Mouse (Mus musculus) heart, embryonic 12.5 days (tissue): ENCODE measurements around the gene Creb5. TPM values are rescaled to one million over a fixed set of nuclear protein-coding genes. Genes with fewer than 3 reads are reported as not detected.

Source experiments
- ATAC-seq: fragments of 200-750 bp; cut with Nextera tagmentation; 2 replicates; pipeline ENCODE4 v1.8.0; 2017; ENCODE audit warnings: moderate TSS enrichment, moderate library complexity; ENCODE audit not compliant: insufficient number of reproducible peaks, low FRiP score
- H3K27ac ChIP-seq: fragments of 300-500 bp; sonication (generic); 2 replicates; pipeline ENCODE4 v1.5.1; 2016; ENCODE audit warnings: mild to moderate bottlenecking, moderate library complexity; ENCODE audit not compliant: poor library complexity, severe bottlenecking
- H3K27me3 ChIP-seq: fragments of 300-500 bp; sonication (generic); replicated peaks from 2 replicates; pipeline ENCODE4 v1.6.1; 2016; ENCODE audit warnings: mild to moderate bottlenecking, moderate library complexity
- H3K36me3 ChIP-seq: fragments of 300-500 bp; sonication (generic); 2 replicates; pipeline ENCODE4 v1.6.1; 2016; ENCODE audit warnings: mild to moderate bottlenecking, moderate library complexity
- H3K4me1 ChIP-seq: fragments of 300-500 bp; sonication (generic); replicated peaks from 2 replicates; pipeline ENCODE4 v1.6.1; 2016; ENCODE audit warnings: mild to moderate bottlenecking
- H3K4me2 ChIP-seq: fragments of 300-500 bp; sonication (generic); 2 replicates; pipeline ENCODE4 v1.6.1; 2016; ENCODE audit warnings: mild to moderate bottlenecking, moderate library complexity
- H3K4me3 ChIP-seq: fragments of 300-500 bp; sonication (generic); 2 replicates; pipeline ENCODE4 v1.5.1; 2016; ENCODE audit warnings: mild to moderate bottlenecking
- H3K9ac ChIP-seq: fragments of 300-500 bp; sonication (generic); 2 replicates; pipeline ENCODE4 v1.6.1; 2016; ENCODE audit warnings: mild to moderate bottlenecking, moderate library complexity
- H3K9me3 ChIP-seq: fragments of 300-500 bp; sonication (generic); replicated peaks from 2 replicates; pipeline ENCODE4 v1.6.1; 2016; ENCODE audit warnings: mild to moderate bottlenecking, moderate library complexity
- WGBS: fragments of 180-500 bp; shearing (Covaris S2); methylation state at CpG from one replicate; pipeline ENCODE4 v1.1.7; 2016; 5-methylcytosine and 5-hydroxymethylcytosine counted together
- polyA plus RNA-seq: library from polyadenylated mRNA; unstranded; fragments of >200 nt; fragmentation: Nextera tagmentation; extraction: Ambion mirVana; gene quantifications from 2 replicates; pipeline ENCODE4 v1.2.1, GENCODE M21; 2016

The Creb5 gene
- polyA plus RNA-seq, 1 experiment from 2014 or later = 34.9 TPM

DNA sequence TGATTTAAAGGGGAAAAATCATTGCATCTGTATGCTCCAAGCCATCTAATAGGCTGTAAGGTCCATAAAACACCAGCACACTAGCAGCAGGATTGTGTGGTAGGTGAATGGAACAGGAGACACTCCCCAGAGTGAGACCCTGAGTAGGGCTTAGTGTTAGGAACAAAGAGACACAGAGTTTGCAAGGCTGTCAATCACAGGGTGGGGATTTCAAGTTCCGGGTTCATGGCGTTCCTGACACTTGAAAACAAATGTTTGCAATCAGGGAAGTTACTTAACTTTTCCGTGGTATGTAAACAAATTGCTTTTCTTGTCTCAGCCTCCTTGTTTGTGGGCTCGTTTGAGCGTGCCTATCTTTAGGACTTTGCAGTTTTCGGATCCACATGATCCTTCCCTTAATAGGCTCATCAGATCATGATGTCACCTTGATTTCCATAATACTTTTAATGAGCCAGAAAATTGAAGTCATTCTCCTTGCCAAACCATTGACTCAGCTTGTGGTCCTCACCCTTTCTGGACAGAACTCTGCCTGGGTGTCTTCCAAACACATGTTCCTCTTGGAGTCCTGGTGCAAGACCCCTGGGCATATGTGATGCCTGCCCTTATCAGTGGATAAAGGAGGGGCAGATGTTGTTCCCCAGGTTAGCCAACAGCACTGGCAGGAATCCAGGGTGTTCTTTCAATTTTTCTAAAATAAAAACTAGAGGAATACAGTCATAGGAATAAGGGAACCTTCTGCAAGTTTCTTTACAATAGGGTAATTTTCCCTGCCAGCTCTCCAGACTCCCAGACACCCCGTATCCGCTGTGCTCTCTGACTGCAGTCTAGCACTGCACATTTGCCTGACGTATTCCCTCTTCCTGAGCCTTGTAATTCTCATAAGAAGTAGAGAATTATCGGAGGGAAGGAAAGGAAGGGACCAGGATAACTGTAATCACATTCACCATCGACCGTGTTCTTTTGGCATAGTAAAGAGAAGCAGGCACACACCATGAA lies 175.0 kb downstream of the Creb5 start:
- no peaks in the 10 kb centered on the region for H3K9me3 ChIP-seq
- no peaks in the 10 kb centered on the region for H3K27me3 ChIP-seq
- 0 out of 2 replicates have a peak, but pooled peaks cover 3% of the 10 kb centered on the region for H3K4me1 ChIP-seq
- no peak overlapping the region for H3K27ac ChIP-seq
- WGBS = 62% methylated on average over 12 of the region's 12 CpGs
- no peak overlapping the region for H3K9ac ChIP-seq
- H3K4me3 ChIP-seq = no peak overlapping the region
- no peak for ATAC-seq
- H3K36me3 ChIP-seq = no peaks in the 10 kb centered on the region
- no peak overlapping the region for H3K4me2 ChIP-seq

DNA sequence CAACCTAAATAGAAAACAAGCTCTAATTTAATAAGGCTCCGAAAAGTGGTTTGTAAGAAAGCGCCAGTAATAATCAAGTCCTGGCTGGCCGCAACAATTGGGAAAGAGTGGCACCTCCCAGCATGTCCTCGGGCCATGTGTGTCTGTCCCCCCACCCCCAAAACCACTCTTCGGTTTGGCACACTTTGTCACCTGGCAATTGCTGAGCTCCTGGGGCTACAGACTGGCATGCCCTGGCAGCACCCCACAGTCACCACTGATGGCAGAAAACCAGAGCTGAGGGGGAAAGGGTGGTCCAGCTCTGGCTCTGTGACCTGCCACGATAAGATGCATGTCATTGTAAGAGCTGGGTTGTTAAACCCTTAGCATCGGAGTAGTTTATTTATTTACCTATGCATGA lies 175.7 kb downstream of the Creb5 start:
- Histone ChIP-seq H3K4me3 (no peak overlapping the region), H3K4me1 (0 out of 2 replicates have a peak, but pooled peaks cover 3% of the 10 kb centered on the region), H3K9ac (no peak overlapping the region), H3K27me3 (no peaks in the 10 kb centered on the region), H3K4me2 (no peak overlapping the region), H3K9me3 (no peaks in the 10 kb centered on the region), H3K36me3 (no peaks in the 10 kb centered on the region), H3K27ac (no peak overlapping the region)
- 76% methylated on average over 7 of the region's 7 CpGs for WGBS
- no peak for ATAC-seq

DNA sequence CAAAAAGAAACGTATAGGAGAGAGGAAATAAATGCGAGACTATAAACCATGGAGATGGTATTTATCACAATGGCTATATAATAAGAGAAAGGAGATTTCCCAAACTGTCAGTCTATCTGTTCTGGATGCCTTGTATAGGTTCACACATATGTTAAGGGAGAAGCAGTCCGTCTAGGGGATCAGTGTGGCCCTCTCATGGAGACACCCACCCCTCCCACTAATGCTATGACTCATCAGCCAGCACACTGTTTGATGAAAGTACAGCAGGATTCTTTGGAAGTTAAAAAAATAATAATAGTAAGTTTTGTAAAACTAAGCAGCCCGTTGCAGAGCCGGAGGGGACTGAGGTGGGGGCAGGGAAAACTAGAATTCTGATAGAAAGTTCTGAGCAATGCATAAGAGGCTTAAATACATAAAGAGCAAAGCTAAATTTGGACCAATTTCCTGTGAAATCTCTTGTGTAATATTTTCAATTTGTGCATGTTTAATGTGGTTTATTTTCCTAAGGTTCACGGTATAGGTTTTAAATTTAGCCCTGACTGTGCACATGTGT lies 176.3 kb downstream of the Creb5 start:
- WGBS = 64% methylated on average over 6 of the region's 6 CpGs
- Histone ChIP-seq H3K27ac (no peak overlapping the region), H3K4me1 (0 out of 2 replicates have a peak, but pooled peaks cover 3% of the 10 kb centered on the region), H3K9me3 (no peaks in the 10 kb centered on the region), H3K4me3 (no peak overlapping the region), H3K36me3 (no peaks in the 10 kb centered on the region), H3K9ac (no peak overlapping the region), H3K27me3 (no peaks in the 10 kb centered on the region), H3K4me2 (no peak overlapping the region)
- no peak for ATAC-seq

DNA sequence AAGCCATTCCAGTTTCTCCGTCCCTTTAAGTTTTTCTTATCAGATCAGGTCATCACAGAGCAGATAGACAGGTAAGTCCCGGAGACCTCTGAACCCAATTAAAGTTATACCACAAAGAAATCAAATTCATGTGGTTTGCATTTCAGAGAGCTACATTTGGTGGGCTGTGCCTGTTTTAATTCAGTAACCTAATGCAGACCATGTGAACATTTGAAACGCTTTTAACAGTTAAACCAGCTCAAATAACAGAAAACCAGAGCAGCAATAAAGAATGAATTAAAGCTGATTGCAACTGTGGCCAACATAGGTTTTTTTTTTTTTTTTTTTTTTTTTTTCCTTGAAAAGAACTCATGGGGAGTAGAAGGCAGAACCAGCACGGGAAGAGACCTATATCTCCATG lies 182.1 kb downstream of the Creb5 start:
- H3K4me1 ChIP-seq = peaks cover 15% of the 10 kb centered on the region
- H3K4me2 ChIP-seq = no peak overlapping the region
- ATAC-seq = no peak

DNA sequence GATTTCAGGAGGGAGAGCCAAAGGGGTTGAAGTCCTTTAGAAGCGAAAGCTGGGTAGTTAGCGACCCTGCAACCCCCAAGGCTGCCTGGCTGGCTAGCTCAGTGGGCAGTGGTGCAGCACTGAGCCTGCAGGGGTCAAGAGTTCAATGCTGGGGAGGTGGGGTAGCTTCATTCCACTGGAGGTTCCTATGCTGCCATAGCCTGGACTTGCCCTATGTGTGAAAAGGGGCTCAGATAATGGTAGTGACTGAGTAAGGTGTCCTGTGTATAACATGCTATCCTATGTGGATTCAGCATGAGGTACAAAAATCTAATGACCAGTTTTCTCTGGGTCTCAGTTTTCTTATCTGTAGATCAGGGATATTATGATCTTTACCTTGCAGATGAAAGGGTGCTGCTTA lies 182.6 kb downstream of the Creb5 start:
- Histone ChIP-seq H3K9ac (no peak overlapping the region), H3K27me3 (no peaks in the 10 kb centered on the region), H3K36me3 (no peaks in the 10 kb centered on the region), H3K27ac (no peak overlapping the region), H3K9me3 (no peaks in the 10 kb centered on the region), H3K4me2 (no peak overlapping the region), H3K4me1 (peaks cover 15% of the 10 kb centered on the region), H3K4me3 (no peak overlapping the region)
- ATAC-seq = no peak
- 74% methylated on average over 2 of the region's 2 CpGs for WGBS

More for the DNA sequence above, 182.1 kb downstream of the Creb5 start:
- no peaks in the 10 kb centered on the region for H3K36me3 ChIP-seq
- no peaks in the 10 kb centered on the region for H3K27me3 ChIP-seq
- no peak overlapping the region for H3K4me3 ChIP-seq
- no peak overlapping the region for H3K27ac ChIP-seq
- WGBS = 73% methylated on average over 4 of the region's 4 CpGs
- H3K9me3 ChIP-seq = no peaks in the 10 kb centered on the region
- no peak overlapping the region for H3K9ac ChIP-seq

DNA sequence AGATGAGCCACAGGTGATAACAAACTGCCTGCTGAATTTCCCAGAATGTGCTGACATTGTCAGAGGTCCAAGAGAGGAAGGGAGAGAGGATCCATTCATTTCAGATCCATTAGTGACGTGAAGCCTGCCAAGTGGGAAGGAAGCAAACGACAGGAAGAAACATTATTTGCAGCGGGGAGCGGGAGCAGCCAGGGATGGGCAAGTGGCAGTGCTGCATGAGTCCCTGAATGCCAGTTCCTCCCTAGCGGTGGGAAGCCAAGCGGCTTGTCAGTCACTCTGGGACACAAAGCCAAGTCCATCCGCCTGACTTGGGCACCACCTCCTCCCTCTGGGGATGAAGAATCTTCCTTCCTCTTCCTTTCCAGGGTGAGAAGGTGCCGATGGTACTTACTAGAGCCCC lies 183.5 kb downstream of the Creb5 start:
- Histone ChIP-seq H3K36me3 (no peaks in the 10 kb centered on the region), H3K9me3 (no peaks in the 10 kb centered on the region), H3K9ac (no peak overlapping the region), H3K4me1 (peaks cover 15% of the 10 kb centered on the region), H3K4me3 (no peak overlapping the region), H3K27ac (no peak overlapping the region), H3K27me3 (no peaks in the 10 kb centered on the region), H3K4me2 (no peak overlapping the region)
- no peak for ATAC-seq
- 40% methylated on average over 8 of the region's 8 CpGs for WGBS

DNA sequence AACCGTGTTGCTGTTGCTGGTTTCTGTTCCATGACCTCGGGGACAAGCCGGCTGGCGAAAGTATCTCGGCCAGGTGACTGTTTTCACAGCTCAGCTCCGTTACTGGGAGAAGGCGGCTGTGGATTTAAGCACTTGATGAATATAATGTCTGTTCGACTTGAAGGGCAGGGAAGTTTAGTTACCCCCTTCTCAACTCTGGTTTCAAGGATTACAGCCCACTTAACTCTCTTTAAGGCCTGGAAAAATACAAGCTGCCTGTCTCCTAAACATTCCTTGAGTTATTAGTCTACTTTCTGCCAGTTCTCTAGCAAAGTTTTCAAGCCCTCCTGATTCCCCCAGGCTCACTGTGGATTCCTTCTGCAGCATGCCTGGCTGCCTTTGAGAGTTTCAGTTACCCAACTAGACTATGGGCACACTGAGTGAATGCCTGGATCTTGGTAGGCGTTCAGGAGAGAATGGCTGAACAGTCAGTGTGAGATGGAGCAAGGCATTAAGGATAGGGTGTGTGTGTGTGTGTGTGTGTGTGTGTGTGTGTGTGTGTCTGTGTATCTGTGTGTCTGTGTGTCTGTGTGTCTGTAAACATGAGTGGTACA lies 184.0 kb downstream of the Creb5 start:
- Histone ChIP-seq H3K4me1 (peaks cover 15% of the 10 kb centered on the region), H3K27ac (no peak overlapping the region), H3K4me3 (no peak overlapping the region), H3K36me3 (no peaks in the 10 kb centered on the region), H3K4me2 (no peak overlapping the region), H3K9ac (no peak overlapping the region), H3K9me3 (no peaks in the 10 kb centered on the region), H3K27me3 (no peaks in the 10 kb centered on the region)
- WGBS = 59% methylated on average over 9 of the region's 9 CpGs
- no peak for ATAC-seq

DNA sequence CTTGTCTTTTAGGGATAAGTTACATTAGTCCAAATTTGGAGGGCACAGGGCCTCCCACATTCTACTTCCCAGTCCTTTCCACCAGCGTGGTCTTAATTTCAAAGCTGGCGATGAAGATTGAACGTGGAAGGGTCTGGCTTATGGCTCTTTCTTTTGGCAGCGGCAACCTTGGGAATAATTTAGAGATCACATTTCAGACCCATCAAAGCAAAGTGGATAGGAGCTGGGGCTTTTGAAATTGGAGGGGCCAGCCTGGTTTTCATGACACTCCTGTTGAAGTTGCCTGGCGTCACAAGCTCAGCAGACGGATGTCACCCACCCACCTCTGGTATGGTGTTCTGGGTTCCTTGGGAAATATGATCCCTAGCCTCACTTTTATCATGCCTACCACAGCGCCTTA lies 185.7 kb downstream of the Creb5 start:
- H3K9ac ChIP-seq = no peak overlapping the region
- peaks cover 15% of the 10 kb centered on the region for H3K4me1 ChIP-seq
- H3K4me3 ChIP-seq = no peak overlapping the region
- no peaks in the 10 kb centered on the region for H3K36me3 ChIP-seq
- H3K9me3 ChIP-seq = no peaks in the 10 kb centered on the region
- H3K4me2 ChIP-seq = no peak overlapping the region
- H3K27me3 ChIP-seq = no peaks in the 10 kb centered on the region
- H3K27ac ChIP-seq = no peak overlapping the region
- WGBS = 82% methylated on average over 7 of the region's 7 CpGs
- no peak for ATAC-seq

DNA sequence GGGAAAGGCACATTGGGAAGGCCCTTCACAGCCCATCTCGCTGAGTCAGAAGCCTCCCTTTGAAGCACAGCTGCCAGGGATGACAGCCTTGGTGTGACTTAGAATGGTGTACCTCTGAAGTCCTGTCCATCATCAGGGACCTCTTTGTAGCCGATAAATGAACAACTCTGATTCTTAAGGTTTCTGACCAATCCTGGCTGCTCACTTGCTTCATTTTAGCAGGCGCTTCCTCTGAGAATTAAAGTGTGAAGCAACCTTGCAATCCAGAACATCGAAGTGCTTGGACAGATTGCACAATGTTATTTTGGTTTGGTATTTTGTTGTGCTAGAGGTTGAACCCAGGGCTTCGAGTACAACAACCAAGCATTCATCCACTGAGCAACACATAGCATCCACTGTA lies 190.4 kb downstream of the Creb5 start:
- ATAC-seq = no peak
- no peak overlapping the region for H3K4me2 ChIP-seq
- WGBS = 73% methylated on average over 5 of the region's 5 CpGs
- no peaks in the 10 kb centered on the region for H3K27me3 ChIP-seq
- H3K36me3 ChIP-seq = no peaks in the 10 kb centered on the region; the same call in 1 of the 2 replicates
- H3K9me3 ChIP-seq = no peaks in the 10 kb centered on the region
- no peak overlapping the region for H3K27ac ChIP-seq
- H3K4me1 ChIP-seq = no peaks in the 10 kb centered on the region
- H3K4me3 ChIP-seq = no peak overlapping the region
- H3K9ac ChIP-seq = no peak overlapping the region

DNA sequence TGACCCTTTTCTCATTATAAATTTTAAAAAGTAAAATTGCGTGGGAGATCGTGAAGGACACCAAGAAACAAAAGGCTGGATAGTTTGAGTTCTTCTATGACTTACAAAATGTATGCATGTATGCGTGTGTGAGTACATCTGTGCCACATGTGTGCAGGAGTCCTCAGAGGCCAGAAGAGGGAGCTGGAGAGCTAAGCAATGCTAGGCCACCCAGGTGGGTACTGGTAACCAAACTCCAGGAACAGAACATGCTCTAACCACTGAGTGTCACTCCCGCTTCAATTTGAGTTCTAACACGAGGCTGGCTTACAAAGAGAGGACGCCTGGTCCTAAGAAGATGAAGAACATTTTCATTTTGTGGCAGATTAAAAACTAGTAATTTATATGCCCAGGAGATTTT lies 203.8 kb downstream of the Creb5 start:
- H3K36me3 ChIP-seq = no peaks in the 10 kb centered on the region
- 91% methylated on average over 6 of the region's 6 CpGs for WGBS
- H3K9ac ChIP-seq = no peak overlapping the region
- H3K4me3 ChIP-seq = no peak overlapping the region
- ATAC-seq = no peak
- H3K9me3 ChIP-seq = no peaks in the 10 kb centered on the region
- H3K4me2 ChIP-seq = no peak overlapping the region
- no peaks in the 10 kb centered on the region for H3K27me3 ChIP-seq
- no peak overlapping the region for H3K27ac ChIP-seq
- peaks cover 17% of the 10 kb centered on the region for H3K4me1 ChIP-seq

DNA sequence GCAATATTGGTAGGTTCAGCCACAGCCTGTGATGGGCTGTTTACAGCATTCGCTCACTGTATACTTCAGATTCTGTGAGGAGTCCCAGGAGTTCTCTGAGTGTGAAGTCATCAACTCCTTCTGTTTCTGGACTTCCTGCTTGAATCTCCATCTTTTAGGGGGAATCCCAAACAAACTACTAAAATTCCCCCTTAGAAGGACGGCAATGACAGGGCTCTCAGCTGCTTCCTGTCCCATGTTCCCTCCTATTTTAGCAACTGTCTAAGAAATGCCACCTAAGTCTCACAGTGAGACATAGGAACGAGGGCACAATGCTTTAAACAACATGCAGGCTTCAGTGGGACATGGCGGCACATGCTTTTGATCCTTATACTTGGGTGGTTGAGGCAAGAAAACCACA lies 204.3 kb downstream of the Creb5 start:
- Histone ChIP-seq H3K9me3 (no peaks in the 10 kb centered on the region), H3K27me3 (no peaks in the 10 kb centered on the region), H3K4me2 (no peak overlapping the region), H3K9ac (no peak overlapping the region), H3K4me1 (peaks cover 21% of the 10 kb centered on the region), H3K27ac (no peak overlapping the region), H3K36me3 (no peaks in the 10 kb centered on the region), H3K4me3 (no peak overlapping the region)
- 86% methylated on average over 4 of the region's 4 CpGs for WGBS
- no peak for ATAC-seq
